ENCODE assay signal across 10 mouse cellular contexts in genomic region chr12:16474361-16475080, GRCm38 (mm10).
DNase-seq lines count a peak whose midpoint lies in the region; ATAC-seq and TF ChIP-seq lines count a peak whose summit lies in the region.
"Had no signal": no experiment of that assay in that cellular context is flagged by ENCODE, and none has a peak within 500 bp of the region (broad histone marks: within the 10 kb centered on the region; RNA-seq: fewer than 3 reads in every experiment).

No protein-coding gene starts in this region.

- no peak overlapping the region for H3K4me2 ChIP-seq in hindbrain, embryonic 15.5 days
- H3K4me2 ChIP-seq in hindbrain, embryonic 13.5 days: no peak overlapping the region
- H3K4me2 ChIP-seq in CH12.LX (ENCODE audit: insufficient read depth, low read depth, poor library complexity, severe bottlenecking): peak overlapping the region; percentile 21; the same call in 1 of the 2 replicates
- no peak overlapping the region for H3K4me2 ChIP-seq in intestine, postnatal 0 days (replicated peaks; ENCODE audit: low read depth)

- H3K27me3 ChIP-seq in hindbrain, embryonic 15.5 days: no peaks in the 10 kb centered on the region
- no peaks in the 10 kb centered on the region for H3K27me3 ChIP-seq in hindbrain, embryonic 13.5 days
- no peaks in the 10 kb centered on the region for H3K27me3 ChIP-seq in CH12.LX (replicated peaks)
- no peaks in the 10 kb centered on the region; the same call in 1 of the 2 replicates for H3K27me3 ChIP-seq in cerebellum, adult 2 months (ENCODE audit: control insufficient read depth, insufficient read depth, low read length)
- H3K27me3 ChIP-seq in intestine, postnatal 0 days (replicated peaks; ENCODE audit: control insufficient read depth, insufficient read depth, low read length): no peaks in the 10 kb centered on the region

- no peak for TF ChIP-seq RAD21 in CH12.LX (IDR thresholded peaks at IDR 0.05; ENCODE audit: low read depth, low read length)

- in situ Hi-C loops in CH12.LX (cut with MboI; ENCODE audit: low pct_ligation_motif_present, low pct_unique_long_range_greater_than_20kb, low sequenced_read_pairs): no loop called here

- H3K9me3 ChIP-seq in hindbrain, embryonic 15.5 days: no peaks in the 10 kb centered on the region
- no peaks in the 10 kb centered on the region for H3K9me3 ChIP-seq in hindbrain, embryonic 13.5 days
- H3K9me3 ChIP-seq in CH12.LX (replicated peaks; ENCODE audit: low read length): no peaks in the 10 kb centered on the region
- no peaks in the 10 kb centered on the region for H3K9me3 ChIP-seq in intestine, postnatal 0 days (ENCODE audit: control insufficient read depth)

- peak; percentile 49; the same call in 1 of the 2 replicates for TF ChIP-seq EP300 in CH12.LX (IDR thresholded peaks at IDR 0.05; ENCODE audit: low read length)

- no peak for TF ChIP-seq POLR2A in CH12.LX (IDR thresholded peaks at IDR 0.05; ENCODE audit: low read depth, low read length)
- no peak for TF ChIP-seq POLR2A in cerebellum, adult 2 months (IDR thresholded peaks at IDR 0.05; ENCODE audit: borderline replicate concordance, insufficient read depth, low read length)

- no peaks in the 10 kb centered on the region for H3K79me2 ChIP-seq in CH12.LX (replicated peaks; ENCODE audit: control insufficient read depth, extremely low read depth, insufficient read depth, poor library complexity, severe bottlenecking)

- WGBS in hindbrain, embryonic 15.5 days: 80% methylated on average over 4 of the region's 4 CpGs
- 84% methylated on average over 4 of the region's 4 CpGs for WGBS in hindbrain, embryonic 13.5 days
- 11% methylated on average over 4 of the region's 4 CpGs for WGBS in cerebellum, adult 2 months
- 83% methylated on average over 4 of the region's 4 CpGs for WGBS in intestine, postnatal 0 days

- no peaks in the 10 kb centered on the region for H3K36me3 ChIP-seq in hindbrain, embryonic 15.5 days
- no peaks in the 10 kb centered on the region for H3K36me3 ChIP-seq in hindbrain, embryonic 13.5 days
- H3K36me3 ChIP-seq in CH12.LX (replicated peaks in 1 of 2; ENCODE audit: control insufficient read depth in 1 of 2, insufficient read depth in 1 of 2, low read length in 1 of 2): no peaks in the 10 kb centered on the region
- no peaks in the 10 kb centered on the region for H3K36me3 ChIP-seq in intestine, postnatal 0 days (ENCODE audit: control insufficient read depth, insufficient read depth)

- DNase-seq in CH12.LX (ENCODE audit: extremely low read depth): no peak
- DNase-seq in cerebellum, adult 2 months: peak; percentile 79 to 88
- peak; percentile 49 to 61 for DNase-seq in kidney, postnatal 25 days
- DNase-seq in lung, postnatal 4 days: no peak
- DNase-seq in thymus, postnatal 36 days: no peak

- no peak overlapping the region for H3K4me3 ChIP-seq in hindbrain, embryonic 15.5 days
- no peak overlapping the region for H3K4me3 ChIP-seq in hindbrain, embryonic 13.5 days
- no peak overlapping the region for H3K4me3 ChIP-seq in CH12.LX (replicated peaks in 1 of 3; ENCODE audit: low read depth in 2 of 3, low read length in 2 of 3, poor library complexity in 1 of 3)
- H3K4me3 ChIP-seq in cerebellum, adult 2 months (replicated peaks; ENCODE audit: insufficient read depth, low read depth, low read length): no peak overlapping the region
- H3K4me3 ChIP-seq in intestine, postnatal 0 days (ENCODE audit: low read depth, low read length): no peak overlapping the region
- H3K4me3 ChIP-seq: left cerebral cortex, adult 2 months had no signal

- ATAC-seq in hindbrain, embryonic 15.5 days (ENCODE audit: low FRiP score, low read depth): 0 out of 2 replicates have a peak, but pooled peaks have one; percentile 51
- no peak for ATAC-seq in hindbrain, embryonic 13.5 days (ENCODE audit: low FRiP score)
- no peak for ATAC-seq in intestine, postnatal 0 days
- ATAC-seq: CD4-positive, CD25-positive, alpha-beta regulatory T cell, adult 4 months had no signal

- H3K4me1 ChIP-seq in hindbrain, embryonic 15.5 days (replicated peaks): no peaks in the 10 kb centered on the region
- H3K4me1 ChIP-seq in hindbrain, embryonic 13.5 days (replicated peaks): no peaks in the 10 kb centered on the region
- peaks cover 8 to 13% of the 10 kb centered on the region in 2 experiments for H3K4me1 ChIP-seq in CH12.LX (ENCODE audit: control insufficient read depth in 1 of 2, insufficient read depth in 2 of 2)
- H3K4me1 ChIP-seq in cerebellum, adult 2 months (ENCODE audit: control insufficient read depth, insufficient read depth, low read length): no peaks in the 10 kb centered on the region; the same call in 1 of the 2 replicates
- no peaks in the 10 kb centered on the region for H3K4me1 ChIP-seq in intestine, postnatal 0 days (replicated peaks; ENCODE audit: control insufficient read depth, insufficient read depth, low read length)

- H3K9ac ChIP-seq in hindbrain, embryonic 15.5 days: no peak overlapping the region
- H3K9ac ChIP-seq in hindbrain, embryonic 13.5 days: no peak overlapping the region
- no peak overlapping the region; the same call in 1 of the 2 replicates for H3K9ac ChIP-seq in CH12.LX (ENCODE audit: insufficient read depth, low read depth)
- no peak overlapping the region for H3K9ac ChIP-seq in intestine, postnatal 0 days (ENCODE audit: low read depth, low read length)

- dilution Hi-C loops in CH12.LX (cut with MboI; ENCODE audit: extremely low pct_ligation_motif_present, extremely low pct_unique_long_range_greater_than_20kb, low sequenced_read_pairs): no loop called here

- H3K27ac ChIP-seq in hindbrain, embryonic 15.5 days (replicated peaks): no peak overlapping the region
- H3K27ac ChIP-seq in hindbrain, embryonic 13.5 days: no peak overlapping the region
- no peak overlapping the region for H3K27ac ChIP-seq in CH12.LX (ENCODE audit: insufficient read depth, low read depth)
- no peak overlapping the region for H3K27ac ChIP-seq in cerebellum, adult 2 months (ENCODE audit: insufficient read depth, low read length)
- H3K27ac ChIP-seq in intestine, postnatal 0 days (ENCODE audit: low read depth, low read length): no peak overlapping the region
- H3K27ac ChIP-seq: left cerebral cortex, adult 2 months had no signal

- no peak for TF ChIP-seq CTCF in CH12.LX (conservative IDR thresholded peaks at IDR 0.05 in 1 of 2, IDR thresholded peaks at IDR 0.05 in 1 of 2; ENCODE audit: low read depth in 2 of 2, low read length in 2 of 2)
- no peak for TF ChIP-seq CTCF in cerebellum, adult 2 months (IDR thresholded peaks at IDR 0.05; ENCODE audit: borderline replicate concordance, insufficient read depth, low read depth, low read length)
- no peak for TF ChIP-seq CTCF in intestine, postnatal 0 days (IDR thresholded peaks at IDR 0.05; ENCODE audit: low read depth)

TF ChIP-seq in CH12.LX, 34 proteins besides CTCF, POLR2A, EP300 and RAD21:
- TF ChIP-seq NRF1 (IDR thresholded peaks at IDR 0.05; ENCODE audit: low read depth, low read length) (no peak), ZC3H11A (IDR thresholded peaks at IDR 0.05; ENCODE audit: low read depth, low read length) (no peak), MEF2A (IDR thresholded peaks at IDR 0.05; ENCODE audit: borderline replicate concordance, low read depth, low read length) (0 out of 2 replicates have a peak, but pooled peaks have one; percentile 33), ETS1 (conservative IDR thresholded peaks at IDR 0.05; ENCODE audit: low read depth, low read length) (no peak), BHLHE40 (IDR thresholded peaks at IDR 0.05; ENCODE audit: low read depth, low read length) (peak; percentile 29; the same call in 1 of the 2 replicates), MAFK (IDR thresholded peaks at IDR 0.05; ENCODE audit: insufficient replicate concordance, low read length) (0 out of 2 replicates have a peak, but pooled peaks have one; percentile 37), MAX (IDR thresholded peaks at IDR 0.05; ENCODE audit: low read length) (no peak), IRF4 (IDR thresholded peaks at IDR 0.05; ENCODE audit: low read depth, low read length) (peak; percentile 68), SIN3A (IDR thresholded peaks at IDR 0.05; ENCODE audit: low read length) (no peak)
TF ChIP-seq in CH12.LX: peak in this region for 4.

Comparison
In these comparisons a context has a peak if more than half of its experiments do, and no peak if none do; other contexts are left out.
1. DNase-seq: peak in cerebellum, adult 2 months (2 of 2) and kidney, postnatal 25 days (2 of 2); none in CH12.LX (single experiment), lung, postnatal 4 days (0 of 2) and thymus, postnatal 36 days (0 of 2).